Mouse (Mus musculus) kidney, adult 2 months (tissue): ENCODE measurements around the gene Map3k19. TPM values are rescaled to one million over a fixed set of nuclear protein-coding genes. Genes with fewer than 3 reads are reported as not detected.

ENCODE experiments used
- DNase-seq: peaks from one replicate; pipeline ENCODE4 v3.0.0; 2021
- H3K27ac ChIP-seq: fragments of 200-500 bp; 2 replicates; pipeline ENCODE4 v1.5.1; 2012; ENCODE audit warnings: low read depth, low read length, control low read depth, inconsistent platforms; ENCODE audit not compliant: insufficient read depth
- H3K27me3 ChIP-seq: fragments of 200-500 bp; replicated peaks from 2 replicates; pipeline ENCODE4 v1.6.1; 2012; ENCODE audit warnings: mild to moderate bottlenecking, moderate library complexity, low read length, inconsistent platforms; ENCODE audit not compliant: control insufficient read depth, insufficient read depth
- H3K36me3 ChIP-seq: fragments of 200-500 bp; 2 replicates; pipeline ENCODE4 v1.6.1; 2012; ENCODE audit warnings: mild to moderate bottlenecking, moderate library complexity, low read length, inconsistent platforms; ENCODE audit not compliant: control insufficient read depth, insufficient read depth
- H3K4me1 ChIP-seq: fragments of 200-500 bp; 2 replicates; pipeline ENCODE4 v1.6.1; 2011; ENCODE audit warnings: low read length; ENCODE audit not compliant: control insufficient read depth, insufficient read depth
- H3K4me3 ChIP-seq: fragments of 200-500 bp; 2 replicates; pipeline ENCODE4 v1.5.1; 2011; ENCODE audit warnings: mild to moderate bottlenecking, low read depth, low read length, control low read depth; ENCODE audit not compliant: insufficient read depth
- CTCF ChIP-seq: fragments of 200-500 bp; conservative IDR thresholded peaks from 2 replicates; pipeline ENCODE4 v1.5.1; 2011; ENCODE audit warnings: low read depth, mild to moderate bottlenecking, control low read depth, low read length, moderate library complexity, mixed read lengths; ENCODE audit not compliant: insufficient read depth, insufficient read length
- POLR2A ChIP-seq: fragments of 200-500 bp; IDR thresholded peaks from one replicate; pipeline ENCODE4 v1.6.1; 2011; ENCODE audit warnings: low read depth, low read length, control low read depth
- WGBS: fragments of 180-500 bp; shearing (Covaris S2); methylation state at CpG from one replicate; pipeline ENCODE4 v1.1.7; 2018; 5-methylcytosine and 5-hydroxymethylcytosine counted together
- polyA plus RNA-seq: library from polyadenylated mRNA; depleted of rRNA; stranded (reverse); fragments of >200 nt; gene quantifications from 2 replicates; pipeline ENCODE4 v1.2.3, GENCODE M21; 2012

Gene Map3k19
- polyA plus RNA-seq, 1 experiment = 0.05 TPM

- H3K27me3 ChIP-seq = no peaks in the 10 kb centered on the region
- no peaks in the 10 kb centered on the region for H3K36me3 ChIP-seq
- TF ChIP-seq CTCF = no peak
- TF ChIP-seq POLR2A = no peak
Observed at GRCm38 (mm10) chr1:127780849-127781248, 74.0 kb downstream of the Map3k19 start.

GRCm38 (mm10) chr1:127780142-127780541 lies 74.7 kb downstream of the Map3k19 start:
- Histone ChIP-seq H3K4me3 (no peak overlapping the region), H3K27me3 (no peaks in the 10 kb centered on the region), H3K36me3 (no peaks in the 10 kb centered on the region), H3K27ac (no peak overlapping the region), H3K4me1 (peaks cover 20% of the 10 kb centered on the region)
- no peak for TF ChIP-seq CTCF
- TF ChIP-seq POLR2A = no peak
- no peak for DNase-seq
- 27% methylated on average over 3 of the region's 3 CpGs for WGBS

More at GRCm38 (mm10) chr1:127780849-127781248, 74.0 kb downstream of the Map3k19 start:
- Histone ChIP-seq H3K27ac (no peak overlapping the region), H3K4me3 (no peak overlapping the region), H3K4me1 (peaks cover 21% of the 10 kb centered on the region)
- DNase-seq = no peak
- WGBS = 55% methylated on average over 2 of the region's 2 CpGs

- no peak overlapping the region for H3K4me3 ChIP-seq
- 88% methylated on average over 3 of the region's 3 CpGs for WGBS
- H3K4me1 ChIP-seq = peaks cover 18% of the 10 kb centered on the region
Observed at GRCm38 (mm10) chr1:127778611-127779010, 76.2 kb downstream of the Map3k19 start.

GRCm38 (mm10) chr1:127776246-127776645 lies 78.6 kb downstream of the Map3k19 start:
- H3K4me1 ChIP-seq = peaks cover 9% of the 10 kb centered on the region; the same call in 1 of the 2 replicates
- H3K27ac ChIP-seq = no peak overlapping the region; the same call in 1 of the 2 replicates
- no peak for DNase-seq
- TF ChIP-seq POLR2A (no peak), CTCF (no peak)
- H3K4me3 ChIP-seq = no peak overlapping the region
- H3K36me3 ChIP-seq = no peaks in the 10 kb centered on the region
- H3K27me3 ChIP-seq = no peaks in the 10 kb centered on the region
- 45% methylated on average over 6 of the region's 6 CpGs for WGBS

More at GRCm38 (mm10) chr1:127778611-127779010, 76.2 kb downstream of the Map3k19 start:
- no peak for DNase-seq
- Histone ChIP-seq H3K27me3 (no peaks in the 10 kb centered on the region), H3K36me3 (no peaks in the 10 kb centered on the region), H3K27ac (no peak overlapping the region)
- TF ChIP-seq CTCF = no peak
- no peak for TF ChIP-seq POLR2A

GRCm38 (mm10) chr1:127775206-127775720 lies 79.6 kb downstream of the Map3k19 start:
- WGBS = 8% methylated on average over 10 of the region's 10 CpGs
- H3K27me3 ChIP-seq = no peaks in the 10 kb centered on the region
- H3K4me1 ChIP-seq = peaks cover 7% of the 10 kb centered on the region; the same call in 1 of the 2 replicates
- no peaks in the 10 kb centered on the region for H3K36me3 ChIP-seq
- TF ChIP-seq CTCF (no peak), POLR2A (no peak)
- no peak for DNase-seq
- no peak overlapping the region for H3K27ac ChIP-seq
- H3K4me3 ChIP-seq = peak overlapping the region; percentile 84

- TF ChIP-seq CTCF = no peak
- no peak for TF ChIP-seq POLR2A
- Histone ChIP-seq H3K4me3 (peak overlapping the region; percentile 84), H3K27me3 (no peaks in the 10 kb centered on the region), H3K36me3 (no peaks in the 10 kb centered on the region), H3K27ac (peak overlapping the region; percentile 91), H3K4me1 (peaks cover 7% of the 10 kb centered on the region; the same call in 1 of the 2 replicates)
- peak; percentile 76 for DNase-seq
- under 1% methylated on average over 31 of the region's 31 CpGs for WGBS
Observed at GRCm38 (mm10) chr1:127774501-127774880, 80.3 kb downstream of the Map3k19 start.

GRCm38 (mm10) chr1:127773803-127774500 lies 80.9 kb downstream of the Map3k19 start, which contains the start of gene Ccnt2:
Ccnt2 (plus strand) TSS chr1:127774164.
- H3K4me3 ChIP-seq = peak within 1 kb of the TSS; percentile 84
- H3K27ac ChIP-seq = peak within 1 kb of the TSS; percentile 96
- no peak for TF ChIP-seq CTCF
- TF ChIP-seq POLR2A = peak; percentile 73
- H3K4me1 ChIP-seq = peaks cover 7% of the 10 kb centered on the region; the same call in 1 of the 2 replicates
- 1% methylated on average over 63 of the region's 63 CpGs for WGBS
- no peaks in the 10 kb centered on the region for H3K36me3 ChIP-seq
- peak; percentile 100 for DNase-seq
- H3K27me3 ChIP-seq = no peaks in the 10 kb centered on the region
